Mouse (Mus musculus) limb, embryonic 11.5 days (tissue): ENCODE measurements around the gene Acox2. TPM values are rescaled to one million over a fixed set of nuclear protein-coding genes. Genes with fewer than 3 reads are reported as not detected.

Source experiments
- ATAC-seq: fragments of 200-750 bp; cut with Nextera tagmentation; 2 replicates; pipeline ENCODE4 v1.8.0; 2017; ENCODE audit warnings: low read depth; ENCODE audit not compliant: insufficient number of reproducible peaks, low FRiP score, low TSS enrichment
- DNase-seq: peaks from one replicate; pipeline ENCODE4 v3.0.0-alpha.2; 2015; ENCODE audit warnings: low spot score
- H3K27ac ChIP-seq: fragments of 300-500 bp; sonication (generic); replicated peaks from 2 replicates; pipeline ENCODE4 v1.5.1; 2014; ENCODE audit warnings: low read depth, mild to moderate bottlenecking, low read length
- H3K27me3 ChIP-seq: fragments of 300-500 bp; sonication (generic); 2 replicates; pipeline ENCODE4 v1.6.1; 2014; ENCODE audit warnings: mild to moderate bottlenecking, low read length, mixed read lengths; ENCODE audit not compliant: control insufficient read depth, insufficient read depth
- H3K36me3 ChIP-seq: fragments of 300-500 bp; sonication (generic); 2 replicates; pipeline ENCODE4 v1.6.1; 2014; ENCODE audit warnings: mild to moderate bottlenecking, low read length, moderate library complexity, mixed read lengths; ENCODE audit not compliant: control insufficient read depth, insufficient read depth
- H3K4me1 ChIP-seq: fragments of 300-500 bp; sonication (generic); 2 replicates; pipeline ENCODE4 v1.6.1; 2014; ENCODE audit warnings: low read length, mixed read lengths; ENCODE audit not compliant: control insufficient read depth, insufficient read depth
- H3K4me2 ChIP-seq: fragments of 300-500 bp; sonication (generic); 2 replicates; pipeline ENCODE4 v1.6.1; 2014; ENCODE audit warnings: low read depth, mild to moderate bottlenecking, moderate library complexity; ENCODE audit not compliant: severe bottlenecking
- H3K4me3 ChIP-seq: fragments of 300-500 bp; sonication (generic); 2 replicates; pipeline ENCODE4 v1.5.1; 2014; ENCODE audit warnings: low read depth, low read length
- H3K9ac ChIP-seq: fragments of 300-500 bp; sonication (generic); 2 replicates; pipeline ENCODE4 v1.6.1; 2014; ENCODE audit warnings: mild to moderate bottlenecking, low read length
- H3K9me3 ChIP-seq: fragments of 300-500 bp; sonication (generic); 2 replicates; pipeline ENCODE4 v1.6.1; 2016; ENCODE audit warnings: low read length; ENCODE audit not compliant: control insufficient read depth
- WGBS: fragments of 180-500 bp; shearing (Covaris S2); extraction: QIAGEN DNeasy Blood & Tissue Kit; methylation state at CpG from one replicate; pipeline ENCODE4 v1.1.7; 2014; 5-methylcytosine and 5-hydroxymethylcytosine counted together
- polyA plus RNA-seq: library from polyadenylated mRNA; unstranded; fragments of >200 nt; fragmentation: Nextera tagmentation; extraction: Ambion mirVana; gene quantifications from 2 replicates; pipeline ENCODE4 v1.2.1, GENCODE M21; 2014

Gene Acox2
- polyA plus RNA-seq, 1 experiment from 2014 or later = not detected

DNA sequence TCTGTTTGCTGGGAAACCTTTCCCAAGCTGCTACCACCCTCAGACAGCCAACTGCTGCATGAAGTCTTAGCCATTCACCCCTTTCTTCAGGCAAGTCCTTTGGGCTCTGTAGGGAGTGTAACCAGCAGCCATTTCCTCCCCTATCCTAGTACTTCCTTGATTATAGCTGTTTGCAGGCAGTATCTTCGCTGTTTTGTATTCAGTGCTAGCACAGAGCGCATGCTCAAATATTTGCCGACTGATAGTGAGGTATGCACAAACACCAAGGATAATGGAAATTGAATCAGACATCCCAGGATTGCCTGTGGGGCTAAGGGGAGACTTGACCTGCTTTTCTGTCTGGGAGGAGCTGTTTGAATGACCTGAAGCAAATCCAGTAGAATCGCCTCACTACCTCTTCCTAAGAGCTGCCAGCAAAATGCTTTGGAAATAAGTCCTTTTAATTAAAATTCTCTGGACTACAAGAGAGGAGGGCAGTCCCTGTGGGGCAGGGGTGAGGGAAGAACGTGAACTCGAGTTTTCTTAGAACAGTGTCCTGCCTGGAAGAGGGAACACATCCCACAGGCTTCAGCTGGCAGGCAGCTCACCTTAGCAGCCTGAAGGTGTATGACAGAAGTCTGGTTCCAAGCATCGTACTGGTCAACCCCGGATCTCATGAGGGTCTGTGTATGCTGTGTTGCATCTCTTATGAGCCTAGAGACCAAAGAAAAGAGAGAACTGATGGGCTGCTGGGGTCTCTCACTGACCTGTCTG, 15.8 kb downstream of the Acox2 start:
- no peak overlapping the region for H3K27ac ChIP-seq
- DNase-seq = no peak
- no peak for ATAC-seq

DNA sequence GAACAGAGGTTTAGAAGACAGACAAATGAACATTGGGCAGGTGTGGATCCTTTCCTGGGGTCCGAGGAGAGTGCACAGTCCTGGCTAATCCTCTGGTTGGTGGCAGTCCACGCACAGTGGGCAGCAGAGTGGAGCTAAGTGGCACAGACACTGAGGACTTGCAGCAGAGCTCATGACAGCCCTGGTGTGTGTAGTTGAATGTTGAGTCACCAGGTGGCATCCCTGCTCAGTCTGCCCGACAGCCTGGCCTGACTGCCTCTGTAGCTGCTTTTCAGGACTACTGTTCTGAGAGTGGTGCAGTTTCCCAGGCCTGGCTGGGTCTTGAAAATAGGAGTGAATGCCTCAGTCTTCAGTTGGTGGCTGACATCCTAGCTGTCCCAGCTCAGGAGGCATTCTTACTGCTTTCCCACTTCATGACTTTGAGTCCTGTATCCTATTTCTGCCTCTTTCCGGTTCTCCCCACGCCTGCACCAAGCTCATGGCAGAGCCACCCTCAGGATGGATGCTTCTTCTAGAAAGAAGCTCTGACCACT, 16.7 kb downstream of the Acox2 start:
- H3K9ac ChIP-seq = no peak overlapping the region
- no peak overlapping the region for H3K4me3 ChIP-seq
- WGBS = 64% methylated on average over 5 of the region's 5 CpGs
- peak; percentile 42 for DNase-seq
- no peaks in the 10 kb centered on the region for H3K27me3 ChIP-seq
- H3K9me3 ChIP-seq = no peaks in the 10 kb centered on the region
- H3K27ac ChIP-seq = no peak overlapping the region
- no peaks in the 10 kb centered on the region for H3K4me1 ChIP-seq
- ATAC-seq = no peak
- no peak overlapping the region for H3K4me2 ChIP-seq
- no peaks in the 10 kb centered on the region for H3K36me3 ChIP-seq

More for the DNA sequence above, 15.8 kb downstream of the Acox2 start:
- Histone ChIP-seq H3K9me3 (no peaks in the 10 kb centered on the region), H3K4me2 (no peak overlapping the region), H3K27me3 (no peaks in the 10 kb centered on the region), H3K4me3 (no peak overlapping the region), H3K9ac (no peak overlapping the region), H3K36me3 (no peaks in the 10 kb centered on the region), H3K4me1 (no peaks in the 10 kb centered on the region)
- 77% methylated on average over 8 of the region's 8 CpGs for WGBS

DNA sequence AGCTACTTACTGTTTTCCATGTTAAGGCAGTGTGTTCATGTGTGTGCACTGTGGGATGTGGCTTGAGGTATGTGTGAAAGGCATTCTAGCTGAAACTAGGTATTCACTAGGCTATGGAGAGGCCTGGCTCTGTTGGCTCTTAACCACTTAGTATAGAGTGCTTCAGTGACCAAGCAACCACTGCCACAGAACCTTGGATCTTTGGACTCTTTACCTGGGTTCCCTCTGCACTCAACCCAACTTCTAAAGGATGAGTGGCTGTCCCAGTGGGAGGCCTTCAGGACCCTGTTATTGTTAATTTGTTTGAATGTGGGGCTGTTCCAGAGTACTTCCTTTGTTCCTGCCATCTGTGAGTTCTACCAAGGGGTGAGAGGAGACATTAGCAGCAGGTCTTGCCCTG, 17.3 kb downstream of the Acox2 start:
- no peak for ATAC-seq
- H3K27ac ChIP-seq = no peak overlapping the region
- H3K4me3 ChIP-seq = no peak overlapping the region
- H3K4me1 ChIP-seq = no peaks in the 10 kb centered on the region
- no peak overlapping the region for H3K4me2 ChIP-seq
- no peaks in the 10 kb centered on the region for H3K36me3 ChIP-seq
- no peak overlapping the region for H3K9ac ChIP-seq
- H3K27me3 ChIP-seq = no peaks in the 10 kb centered on the region
- DNase-seq = no peak
- no peaks in the 10 kb centered on the region for H3K9me3 ChIP-seq

DNA sequence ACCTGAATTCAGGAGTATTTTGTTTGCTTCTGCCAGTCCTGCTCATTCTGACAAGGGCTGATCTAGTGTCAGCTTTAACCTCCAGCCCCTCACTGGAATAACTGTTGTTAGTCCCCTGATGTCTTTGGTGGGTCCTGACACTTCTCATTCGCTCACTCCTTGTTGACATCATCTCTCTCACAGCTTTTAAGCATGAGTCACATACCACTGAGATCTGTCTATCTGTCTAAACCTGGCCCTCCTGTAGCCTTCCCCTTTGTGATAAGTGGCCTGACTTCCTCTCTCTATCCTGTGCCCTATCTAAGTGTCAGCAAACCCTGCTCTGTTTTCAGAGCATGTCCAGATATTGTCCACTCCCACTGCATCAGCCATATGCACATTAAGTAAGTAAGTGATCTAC, 25.9 kb downstream of the Acox2 start:
- H3K4me1 ChIP-seq = no peaks in the 10 kb centered on the region
- no peaks in the 10 kb centered on the region for H3K27me3 ChIP-seq
- no peak overlapping the region for H3K9ac ChIP-seq
- H3K27ac ChIP-seq = no peak overlapping the region
- no peak overlapping the region for H3K4me2 ChIP-seq
- WGBS = 58% methylated on average over 1 of the region's 1 CpGs
- H3K4me3 ChIP-seq = no peak overlapping the region
- no peaks in the 10 kb centered on the region for H3K9me3 ChIP-seq
- no peak for DNase-seq
- H3K36me3 ChIP-seq = no peaks in the 10 kb centered on the region
- ATAC-seq = no peak

DNA sequence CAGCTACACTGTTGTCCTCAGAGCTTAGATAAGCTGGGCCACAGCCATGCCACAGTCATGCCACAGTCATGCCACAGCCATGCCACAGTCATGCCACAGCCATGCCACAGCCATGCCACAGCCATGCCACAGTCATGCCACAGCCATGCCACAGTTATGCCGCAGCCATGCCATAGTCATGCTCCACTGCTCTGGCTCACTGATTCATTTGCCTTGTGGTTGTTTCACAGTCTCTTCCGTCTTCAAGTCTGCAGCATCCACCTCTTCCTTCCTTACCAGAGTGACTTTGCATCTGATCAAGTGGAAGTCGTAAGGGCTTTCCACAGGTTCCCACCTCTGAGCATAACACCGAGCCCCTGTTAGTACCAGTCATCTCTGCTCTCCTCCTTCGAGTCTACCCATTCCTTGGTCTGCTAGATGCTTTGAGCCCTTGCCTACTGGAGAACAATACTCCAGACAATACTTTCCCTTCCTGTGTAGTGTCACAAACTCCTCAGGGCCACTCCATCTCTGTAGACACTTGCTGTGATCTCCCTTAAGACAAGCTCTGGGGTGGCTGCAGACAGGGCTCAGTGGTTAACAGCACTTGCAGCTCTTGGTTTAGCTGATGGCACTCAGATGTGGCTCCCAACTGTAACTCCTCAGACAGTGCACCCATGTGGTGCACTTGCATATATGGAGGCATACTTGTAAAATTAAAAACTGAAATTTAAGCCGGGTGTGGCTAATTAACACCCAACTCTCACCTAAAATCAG, 26.8 kb downstream of the Acox2 start:
- ATAC-seq (no peak), DNase-seq (no peak)
- H3K27ac ChIP-seq = no peak overlapping the region
- H3K9me3 ChIP-seq = no peaks in the 10 kb centered on the region
- no peaks in the 10 kb centered on the region for H3K4me1 ChIP-seq
- no peak overlapping the region for H3K4me3 ChIP-seq
- no peaks in the 10 kb centered on the region for H3K36me3 ChIP-seq
- H3K4me2 ChIP-seq = no peak overlapping the region
- no peaks in the 10 kb centered on the region for H3K27me3 ChIP-seq
- H3K9ac ChIP-seq = no peak overlapping the region
- WGBS = 85% methylated on average over 6 of the region's 6 CpGs

DNA sequence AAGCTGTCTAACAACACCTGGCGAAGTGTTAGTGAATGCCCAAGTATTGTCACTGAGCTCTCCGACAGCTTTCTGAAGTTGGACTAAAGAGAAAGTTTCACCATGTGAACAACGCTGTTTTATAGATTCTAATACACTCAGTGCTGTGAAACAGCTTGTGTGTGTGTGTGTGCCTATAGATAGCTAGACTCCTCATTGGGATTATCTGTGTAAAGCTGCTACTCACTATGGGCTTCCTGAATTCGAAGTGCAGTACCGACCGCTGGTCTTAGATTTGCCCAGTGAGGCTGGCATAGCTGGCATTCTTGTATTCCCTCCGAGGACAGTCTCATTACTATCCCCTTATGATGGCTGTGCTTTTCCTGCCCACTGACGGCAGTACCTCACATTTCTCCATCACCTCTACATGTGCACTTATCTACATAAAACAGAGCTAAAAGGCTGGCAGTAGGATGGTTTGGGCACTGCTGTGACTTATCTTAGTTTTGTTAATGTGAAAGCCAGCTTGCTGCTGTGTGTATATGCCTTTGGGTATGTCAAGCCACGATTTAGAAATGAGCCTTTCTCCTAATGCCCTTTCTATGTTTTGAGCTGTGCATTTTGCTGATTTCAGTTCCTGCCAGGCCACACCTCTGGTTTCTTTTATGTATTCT, 29.7 kb downstream of the Acox2 start:
- DNase-seq (no peak), ATAC-seq (no peak)
- Histone ChIP-seq H3K4me2 (no peak overlapping the region), H3K4me3 (no peak overlapping the region), H3K4me1 (no peaks in the 10 kb centered on the region), H3K9ac (no peak overlapping the region), H3K36me3 (no peaks in the 10 kb centered on the region), H3K9me3 (no peaks in the 10 kb centered on the region), H3K27ac (no peak overlapping the region), H3K27me3 (no peaks in the 10 kb centered on the region)
- WGBS = 93% methylated on average over 9 of the region's 9 CpGs

DNA sequence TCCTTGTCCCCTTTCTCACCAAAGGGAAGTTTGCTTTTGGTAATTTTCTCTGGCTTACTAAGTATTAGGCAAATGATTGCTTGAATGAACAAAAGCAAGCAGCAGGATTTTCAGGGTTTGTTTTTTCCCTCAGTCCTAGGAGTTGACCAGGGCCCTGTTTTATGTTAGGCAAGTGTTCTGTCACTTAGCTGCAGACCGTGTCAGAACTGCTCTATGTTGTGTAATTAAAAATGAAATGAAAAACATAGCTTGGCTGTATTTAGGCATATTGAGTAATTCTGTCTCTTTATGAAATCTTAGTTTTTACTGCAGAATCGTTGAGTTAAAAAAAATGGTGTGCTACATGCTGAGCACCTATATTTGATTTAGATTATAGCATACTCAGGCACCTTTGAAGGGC, 34.3 kb downstream of the Acox2 start:
- Histone ChIP-seq H3K9me3 (no peaks in the 10 kb centered on the region), H3K4me1 (no peaks in the 10 kb centered on the region), H3K27me3 (no peaks in the 10 kb centered on the region), H3K27ac (no peak overlapping the region), H3K9ac (no peak overlapping the region), H3K4me2 (no peak overlapping the region), H3K4me3 (no peak overlapping the region), H3K36me3 (no peaks in the 10 kb centered on the region)
- ATAC-seq (no peak), DNase-seq (no peak)
- WGBS = 84% methylated on average over 2 of the region's 2 CpGs

DNA sequence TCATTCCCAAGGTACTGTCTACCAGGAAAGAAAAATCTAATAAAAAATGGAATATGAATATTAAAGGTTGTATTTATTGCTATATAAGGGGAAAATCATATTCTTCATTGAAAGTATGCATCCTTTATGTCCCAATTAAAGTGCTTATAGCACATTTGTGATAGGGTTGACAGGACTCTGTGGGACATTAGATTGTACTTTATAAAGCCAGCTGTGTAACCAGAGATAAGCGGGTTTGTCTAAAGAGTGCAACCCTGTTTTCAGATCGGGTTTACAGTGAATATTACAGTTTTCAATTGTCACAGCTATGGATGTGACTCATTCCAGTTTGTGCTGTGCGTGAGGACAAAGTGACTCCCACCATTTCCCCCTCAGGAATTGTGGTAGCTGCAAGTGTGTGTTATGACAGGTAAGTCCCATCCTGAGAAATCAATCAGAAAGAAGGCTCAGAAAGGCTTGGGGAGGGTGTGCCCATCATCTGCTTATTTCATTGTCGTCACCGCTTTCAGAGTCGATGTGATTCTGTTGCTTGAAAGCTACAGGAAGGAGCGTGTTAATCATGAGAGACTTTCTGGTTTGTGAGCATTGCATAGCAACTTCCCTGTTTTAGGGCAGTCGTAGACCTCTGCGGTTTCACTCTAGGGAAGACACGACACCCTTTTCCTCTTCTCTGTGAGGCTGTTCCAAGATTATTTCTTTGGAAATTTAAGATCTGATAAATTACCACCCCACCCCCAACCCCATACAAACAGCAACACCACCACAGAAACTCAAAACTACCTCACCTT, 35.5 kb downstream of the Acox2 start:
- Histone ChIP-seq H3K4me1 (peaks cover 4% of the 10 kb centered on the region; the same call in 1 of the 2 replicates), H3K27me3 (no peaks in the 10 kb centered on the region), H3K9ac (no peak overlapping the region), H3K4me2 (no peak overlapping the region), H3K36me3 (no peaks in the 10 kb centered on the region), H3K9me3 (no peaks in the 10 kb centered on the region), H3K27ac (no peak overlapping the region), H3K4me3 (no peak overlapping the region)
- 95% methylated on average over 10 of the region's 10 CpGs for WGBS
- ATAC-seq (no peak), DNase-seq (no peak)
